Mouse (Mus musculus): ENCODE results near the gene Mettl17.

- peak; percentile 35 for TF ChIP-seq CTCF (IDR thresholded peaks at IDR 0.05)
- peak; percentile 82 for TF ChIP-seq POLR2A (IDR thresholded peaks at IDR 0.05; ENCODE audit: insufficient read depth, low read depth, low read length)
- 0 out of 2 replicates have a peak, but pooled peaks have one; percentile 44 for TF ChIP-seq EP300 (IDR thresholded peaks at IDR 0.05; ENCODE audit: insufficient read depth, low read depth, low read length)
Measured at GRCm38 (mm10) chr14:51884598-51885331, at the start of gene Mettl17.
